Mouse (Mus musculus) G1E (cell line): Measurements from ENCODE around the gene Rapgef6.

Source experiments
- CTCF ChIP-seq: IDR thresholded peaks from 2 replicates; pipeline ENCODE4 v1.5.1; 2012; ENCODE audit warnings: low read depth, low read length, inconsistent platforms, mixed read lengths
- GATA1 ChIP-seq: IDR thresholded peaks from 2 replicates; pipeline ENCODE4 v1.6.1; 2012; ENCODE audit warnings: borderline replicate concordance, low read length, inconsistent platforms, mixed read lengths
- GATA2 ChIP-seq: IDR thresholded peaks from 2 replicates; pipeline ENCODE4 v1.6.1; 2012; ENCODE audit warnings: low read depth, low read length, inconsistent platforms, borderline replicate concordance
- POLR2AphosphoS5 ChIP-seq: IDR thresholded peaks from 2 replicates; pipeline ENCODE4 v1.6.1; 2012; ENCODE audit warnings: low read depth, low read length, inconsistent platforms; ENCODE audit not compliant: insufficient replicate concordance
- TAL1 ChIP-seq: conservative IDR thresholded peaks from 2 replicates; pipeline ENCODE4 v1.6.1; 2012; ENCODE audit warnings: low read depth, low read length, inconsistent platforms, mixed read lengths

DNA sequence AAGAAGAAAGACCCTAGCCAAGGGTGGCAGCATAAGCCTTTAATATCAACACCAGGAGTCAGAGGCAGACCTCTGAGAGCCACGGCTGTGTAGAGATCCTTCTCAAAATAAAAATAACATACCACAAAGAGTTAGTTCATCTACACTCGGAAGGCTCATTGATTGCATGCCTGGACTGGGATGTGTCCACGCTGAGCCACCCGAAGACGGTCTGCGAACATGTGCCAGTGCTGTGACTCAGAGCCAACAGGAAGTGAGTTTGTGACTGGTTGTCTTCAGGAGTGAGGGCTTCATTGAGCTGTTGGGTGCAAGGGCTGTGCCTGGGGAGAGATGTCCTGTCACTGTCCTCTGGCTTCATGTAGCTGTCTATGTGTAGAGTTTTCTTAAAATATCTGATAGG is 171.0 kb downstream of the Rapgef6 start:
- no peak for TF ChIP-seq CTCF
- no peak for TF ChIP-seq GATA1
- no peak for TF ChIP-seq POLR2AphosphoS5
- no peak for TF ChIP-seq GATA2
- TF ChIP-seq TAL1, result no peak
